Mouse (Mus musculus): Measurements from ENCODE around the gene Rbm45.

The Rbm45 gene

DNA sequence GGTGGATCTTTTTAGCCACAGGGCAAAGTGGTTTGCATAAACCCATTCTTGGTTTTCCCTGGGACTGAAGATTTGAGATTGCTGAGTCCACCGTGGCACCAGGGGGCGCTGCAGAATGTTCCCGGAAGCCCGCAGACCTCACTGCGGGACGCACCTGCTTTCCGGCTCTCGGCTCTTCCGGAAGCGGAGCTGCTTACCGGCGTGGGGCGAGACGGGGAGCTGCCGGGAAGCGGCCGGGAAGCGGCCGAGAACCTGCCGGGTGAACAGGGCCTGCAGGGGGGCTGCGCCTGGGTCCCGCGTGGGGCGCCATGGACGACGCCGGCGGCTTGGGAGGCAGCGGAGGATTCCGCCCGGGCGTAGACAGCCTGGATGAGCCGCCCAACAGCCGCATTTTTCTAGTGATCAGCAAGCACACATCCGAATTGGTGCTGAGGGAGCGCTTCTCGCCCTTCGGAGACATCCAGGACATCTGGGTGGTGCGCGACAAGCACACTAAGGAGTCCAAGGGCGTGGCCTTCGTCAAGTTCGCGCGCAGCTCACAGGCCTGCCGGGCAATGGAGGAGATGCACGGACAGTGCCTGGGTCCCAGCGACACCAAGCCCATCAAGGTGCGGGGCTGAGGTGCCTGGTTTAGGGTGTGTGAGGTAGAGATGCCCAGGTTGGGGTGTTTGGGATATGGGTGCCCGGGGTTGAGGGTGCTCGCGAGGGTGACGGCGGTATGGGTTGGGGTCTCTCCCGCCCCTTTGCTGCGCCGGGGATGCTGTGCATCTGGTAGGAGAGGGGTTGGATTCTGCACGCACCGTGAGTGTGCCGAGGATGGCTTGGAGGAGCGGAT lies at the start of gene Rbm45:
TSS of gene Rbm45 (plus strand) at position 164 of the 835 bp plus-strand sequence.
- in situ Hi-C loops (cut with MboI, MseI), result loop anchor here (5.0 to 10.0 kb wide), 4 partner anchors 302 to 1555 kb away; partner anchors contain the start of gene Fkbp7 (in 1 of the 2)

DNA sequence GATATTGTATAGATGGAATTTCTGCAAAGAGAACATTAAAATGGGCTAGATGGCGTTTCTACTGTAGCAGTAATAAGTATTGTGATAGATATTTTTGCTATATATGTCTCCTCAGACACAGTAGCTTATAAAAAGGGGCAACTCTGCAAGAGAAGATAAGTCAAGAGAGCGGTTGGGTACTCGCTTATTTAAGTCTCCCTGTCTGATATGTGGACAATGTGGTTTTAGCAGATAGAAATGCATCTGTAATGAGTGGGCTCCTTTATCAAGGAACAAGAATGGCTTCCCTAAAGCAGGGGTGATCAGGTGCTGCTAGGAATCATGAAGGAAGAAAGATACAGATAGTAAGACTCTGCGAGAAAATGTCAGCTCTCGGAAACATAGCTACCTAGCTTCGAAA lies 49.4 kb upstream of the Rbm45 start:
- in situ Hi-C loops (cut with MboI, MseI), result no loop called here

DNA sequence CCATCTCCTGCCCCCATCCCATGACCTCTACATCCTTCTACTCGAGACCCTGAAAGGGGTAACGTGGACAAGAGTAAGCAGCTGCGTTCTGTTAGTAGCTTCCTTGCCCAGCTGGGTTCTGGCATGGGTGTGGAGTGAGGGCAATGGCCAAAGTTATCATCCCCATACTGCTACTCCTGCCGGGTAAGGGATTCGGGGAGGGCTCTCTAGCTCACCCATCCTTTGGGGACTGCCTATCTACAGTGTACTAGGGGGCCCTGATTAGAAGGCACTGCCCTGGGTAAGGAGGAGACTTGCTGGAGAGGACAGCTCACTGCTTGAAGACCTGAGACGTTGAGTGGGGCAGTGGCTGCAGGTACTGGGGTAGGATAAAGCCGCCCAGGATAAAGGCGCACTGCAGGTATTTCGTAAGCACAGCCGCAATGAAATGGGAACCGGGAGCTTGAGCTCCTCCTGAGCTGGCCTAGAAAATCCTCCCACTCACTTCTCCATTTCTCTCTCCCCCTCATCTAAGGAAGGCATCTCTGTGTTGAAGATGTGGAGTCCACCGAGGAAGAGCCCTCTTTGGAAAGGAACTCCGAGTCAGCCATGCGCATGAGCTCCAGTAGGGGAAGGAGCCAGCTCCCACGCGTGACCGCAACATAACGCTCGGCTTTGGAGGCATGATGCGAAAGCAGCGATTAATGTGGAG lies 46.5 kb upstream of the Rbm45 start:
- in situ Hi-C loops (cut with MboI, MseI), result no loop called here

DNA sequence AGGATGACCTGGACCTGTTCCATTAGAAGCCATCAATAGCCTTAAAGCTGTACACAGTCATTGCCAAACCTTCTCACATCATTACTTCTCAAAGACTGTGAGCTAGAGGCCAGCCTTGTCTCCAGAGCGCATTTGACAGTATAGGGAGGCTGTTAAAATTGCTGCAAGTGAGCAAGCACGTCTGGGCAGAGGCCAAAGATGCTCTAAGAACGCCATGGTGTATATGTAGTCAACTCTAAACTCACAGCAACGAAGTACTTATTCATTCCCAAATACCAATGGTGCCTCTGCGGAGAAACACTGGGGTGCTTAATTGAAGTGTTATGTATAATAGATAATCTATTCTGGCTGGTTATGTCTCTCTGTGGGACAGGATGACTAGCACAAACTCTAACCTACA lies 45.3 kb upstream of the Rbm45 start:
- in situ Hi-C loops (cut with MboI, MseI), result no loop called here

DNA sequence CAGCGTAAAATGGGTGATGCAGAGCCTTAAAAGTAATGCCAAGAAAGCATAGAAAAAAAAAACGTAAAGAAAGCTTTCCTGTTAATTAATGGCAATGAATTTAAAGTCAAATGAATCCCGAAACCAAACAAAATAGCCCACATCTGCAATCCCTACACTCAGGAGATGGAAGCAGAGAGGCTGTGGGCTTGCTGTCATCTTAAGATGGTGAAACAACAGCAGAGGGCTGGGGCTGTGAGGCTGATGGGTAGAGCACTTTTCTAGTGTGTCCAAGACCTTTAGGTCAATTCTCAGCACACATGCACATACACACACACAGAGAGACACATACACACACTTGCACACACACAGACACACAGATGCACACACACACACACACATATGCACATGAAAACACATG lies 43.6 kb upstream of the Rbm45 start:
- in situ Hi-C loops (cut with MboI, MseI), result no loop called here

DNA sequence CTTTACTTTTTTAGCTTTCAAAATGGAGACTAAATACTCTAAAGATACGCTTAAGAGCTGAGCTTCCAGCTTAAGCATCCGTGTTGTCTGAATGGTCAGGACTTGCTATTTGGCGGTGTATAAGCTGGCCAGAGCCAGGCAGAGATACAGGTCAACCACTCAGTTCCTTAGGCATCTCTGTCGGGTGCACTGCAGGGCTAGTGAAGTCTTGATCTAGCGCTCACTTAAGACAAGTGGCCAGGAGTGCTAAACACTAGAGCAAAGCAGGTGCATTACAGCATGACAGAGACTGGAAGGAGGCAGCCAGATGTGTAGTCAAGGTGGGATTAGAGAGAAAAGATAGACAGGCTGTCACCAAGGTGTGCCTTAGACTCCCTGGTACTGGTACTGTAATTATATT lies 39.7 kb upstream of the Rbm45 start:
- in situ Hi-C loops (cut with MboI, MseI), result loop anchor here in 1 of 2 experiments (10.0 kb wide), 1 partner anchor 55 kb away; no protein-coding TSS in a partner anchor

DNA sequence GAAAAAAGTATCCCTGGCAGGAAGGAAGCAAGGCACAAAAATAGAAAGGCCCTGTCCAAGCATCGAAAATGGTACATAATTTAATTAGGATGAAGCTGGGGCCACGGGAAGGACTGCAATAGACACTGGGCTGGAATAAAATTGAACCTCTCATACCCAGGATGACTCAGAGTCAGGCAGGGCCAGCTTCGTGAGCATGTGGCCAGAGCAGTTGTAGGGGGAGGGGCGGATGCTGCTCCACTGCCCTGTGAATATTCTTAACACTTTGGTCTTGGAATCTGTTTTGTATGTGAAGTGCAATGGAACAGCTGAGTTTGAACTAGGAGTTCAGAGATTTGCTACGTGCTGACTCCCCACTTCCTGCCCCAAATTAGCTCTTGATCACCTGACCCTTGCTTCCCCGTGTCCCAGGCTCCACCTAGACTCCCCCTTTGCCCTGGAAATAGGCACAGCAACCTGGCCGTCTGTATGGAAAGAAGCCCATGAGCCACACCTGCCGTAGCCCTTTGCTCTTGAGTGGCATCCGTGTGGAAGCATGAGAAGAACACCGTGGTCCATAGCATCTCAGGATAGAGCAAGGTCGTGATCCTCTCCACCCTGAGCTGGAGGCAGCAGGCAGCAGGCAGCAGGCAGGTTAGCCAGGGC lies 37.5 kb upstream of the Rbm45 start:
- in situ Hi-C loops (cut with MboI, MseI), result loop anchor here in 1 of 2 experiments (10.0 kb wide), 1 partner anchor 57 kb away; no protein-coding TSS in a partner anchor

DNA sequence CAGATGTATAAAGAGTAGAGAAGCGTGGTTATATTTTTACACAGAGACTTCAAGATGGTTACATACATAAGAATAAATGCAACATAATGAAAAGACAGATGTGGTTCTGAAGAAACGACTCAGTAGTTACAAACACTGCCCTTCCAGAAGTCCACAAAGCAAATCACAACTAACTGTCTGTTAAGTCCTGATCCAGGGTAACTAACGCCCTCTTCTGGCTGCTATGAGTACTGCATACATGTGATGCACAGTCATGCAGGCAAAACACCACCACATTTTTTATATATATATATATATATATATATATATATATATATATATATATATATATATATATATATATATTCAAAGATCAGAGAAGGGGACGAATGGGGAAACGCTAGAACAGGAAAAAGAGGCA lies 35.2 kb upstream of the Rbm45 start:
- in situ Hi-C loops (cut with MboI, MseI), result loop anchor here in 1 of 2 experiments (10.0 kb wide), 1 partner anchor 60 kb away; no protein-coding TSS in a partner anchor

DNA sequence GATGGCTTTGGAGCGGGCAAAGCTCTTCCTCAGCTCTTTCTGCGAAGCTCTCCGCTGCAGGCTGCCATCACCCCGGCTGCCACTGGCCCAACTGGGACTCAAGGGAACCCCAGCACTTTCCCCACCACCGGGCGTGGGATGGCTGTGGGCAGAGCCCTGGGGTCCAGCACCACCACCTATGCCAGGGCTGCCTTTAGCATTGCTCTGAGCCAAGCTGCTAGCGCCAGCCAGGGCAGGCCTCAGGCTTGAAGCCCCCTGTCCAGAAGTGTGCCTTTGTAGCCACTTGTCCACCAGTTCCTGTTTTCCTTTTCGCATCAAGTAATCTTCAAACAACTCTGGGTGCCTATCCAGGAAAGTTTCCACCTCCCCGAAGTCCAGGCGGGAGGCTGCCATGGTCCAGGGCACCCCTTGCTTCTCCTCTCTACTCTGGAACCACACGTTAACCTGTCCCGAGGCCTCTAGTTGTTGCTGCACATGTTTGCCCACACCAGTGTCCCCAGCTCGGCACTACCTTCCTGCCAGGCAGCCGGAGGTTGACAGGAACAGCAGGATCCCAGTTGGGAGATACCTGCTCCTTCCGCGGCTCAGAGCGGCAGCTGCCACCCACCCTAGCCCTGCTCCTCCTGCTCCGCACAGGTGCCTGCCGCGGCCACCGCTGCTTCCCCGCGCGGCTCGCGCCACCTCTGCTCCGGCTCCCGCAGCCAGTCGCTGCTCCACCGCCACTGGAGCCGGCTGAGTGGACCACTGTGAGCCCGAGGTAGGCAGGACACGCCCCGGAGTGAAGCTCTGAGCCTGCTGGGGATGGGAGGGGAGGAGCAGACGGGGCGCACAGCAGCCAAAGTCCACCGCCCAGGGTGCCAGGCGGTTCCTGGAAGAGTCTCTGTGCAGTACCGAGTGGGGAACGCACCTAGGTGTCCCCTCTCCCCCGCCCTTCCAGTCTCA lies 31.3 kb upstream of the Rbm45 start, which contains the start of gene Pde11a:
TSS of gene Pde11a (minus strand) at position 560 of the 942 bp plus-strand sequence.
- in situ Hi-C loops (cut with MboI, MseI), result loop anchor here (5.0 to 10.0 kb wide), 2 partner anchors 64 to 211 kb away; no protein-coding TSS in a partner anchor

DNA sequence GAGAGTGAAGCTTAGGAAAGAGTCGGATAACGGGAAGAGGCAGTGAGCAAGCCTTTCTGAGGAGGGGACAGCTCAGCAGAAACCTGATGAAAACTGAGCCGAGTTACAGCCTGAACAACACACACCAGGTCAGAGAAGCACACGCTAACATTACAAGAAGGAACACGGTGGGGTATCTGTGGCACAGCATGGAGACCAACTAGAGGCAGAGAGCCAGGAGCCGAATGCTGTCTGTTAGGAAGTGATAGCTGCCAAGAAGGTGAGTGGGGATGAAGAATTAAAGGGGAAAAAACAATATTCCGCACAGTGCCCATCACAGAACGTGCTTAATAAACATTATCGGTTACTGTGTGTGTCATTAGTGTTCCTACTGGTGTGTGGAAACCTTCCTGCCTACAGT lies 27.6 kb upstream of the Rbm45 start:
- in situ Hi-C loops (cut with MboI, MseI), result no loop called here

DNA sequence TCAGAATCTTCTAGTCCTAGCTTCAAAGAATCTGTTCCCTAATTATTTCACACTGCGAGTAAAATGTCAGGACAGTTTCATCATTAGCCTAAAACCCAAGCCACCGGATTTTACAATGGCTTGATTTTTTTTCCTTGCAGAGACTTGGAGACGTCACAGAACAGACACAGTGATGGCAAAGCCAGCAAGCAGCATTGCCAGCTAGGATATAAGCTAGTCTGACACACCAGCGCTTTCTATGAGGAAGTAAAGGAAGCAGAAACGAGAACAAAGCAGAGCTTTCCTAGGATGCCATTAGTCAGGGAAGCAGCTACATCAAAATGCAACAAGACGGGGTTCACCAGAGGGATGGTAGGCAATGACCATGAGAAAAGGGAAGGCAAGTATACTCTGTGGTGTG lies 21.9 kb upstream of the Rbm45 start:
- in situ Hi-C loops (cut with MboI, MseI), result no loop called here

DNA sequence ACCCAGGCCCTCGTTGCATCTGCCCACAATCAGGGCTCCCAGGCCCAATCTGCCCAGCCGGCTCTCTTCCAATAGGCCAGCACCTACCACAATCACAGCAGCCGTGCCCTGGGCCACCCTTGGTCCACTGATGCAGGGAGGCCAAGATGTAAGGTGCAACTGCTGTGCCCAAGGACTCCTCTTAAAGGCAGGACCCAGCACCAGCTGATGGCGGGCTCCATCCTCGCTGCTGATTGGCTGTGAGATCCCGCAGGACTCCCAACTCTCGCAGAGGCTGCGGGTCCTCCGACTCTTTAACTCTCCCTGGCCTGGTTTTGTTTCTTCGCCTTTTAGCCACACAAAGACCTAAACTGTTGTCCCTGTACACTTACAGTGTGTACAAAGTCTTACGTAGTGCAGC lies 9.6 kb upstream of the Rbm45 start, which contains the start of gene Cyct:
TSS of gene Cyct (minus strand) at position 225 of the 400 bp plus-strand sequence.
- in situ Hi-C loops (cut with MboI, MseI), result loop anchor here in 1 of 2 experiments (10.0 kb wide), 1 partner anchor 765 kb away; no protein-coding TSS in a partner anchor

DNA sequence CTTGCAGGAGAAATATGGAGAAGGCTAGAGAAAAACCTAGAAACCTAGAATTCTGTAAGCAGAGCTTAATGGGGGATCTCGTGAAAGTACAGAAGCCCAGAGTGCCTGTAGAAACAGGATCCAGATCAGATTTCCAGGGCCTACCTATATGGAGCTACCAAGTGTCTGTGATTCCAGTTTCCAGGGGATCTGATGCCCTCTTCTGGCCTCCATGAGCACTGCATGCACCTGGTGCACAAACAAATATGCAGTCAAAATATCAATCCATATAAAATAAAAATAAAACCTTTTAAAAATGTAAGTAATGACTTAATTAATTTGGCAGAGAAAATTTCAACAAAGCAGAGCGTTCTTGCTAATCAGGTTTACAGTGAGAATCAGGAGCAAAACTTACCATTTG lies 7.7 kb upstream of the Rbm45 start:
- in situ Hi-C loops (cut with MboI, MseI), result loop anchor here in 1 of 2 experiments (10.0 kb wide), 1 partner anchor 767 kb away; no protein-coding TSS in a partner anchor

DNA sequence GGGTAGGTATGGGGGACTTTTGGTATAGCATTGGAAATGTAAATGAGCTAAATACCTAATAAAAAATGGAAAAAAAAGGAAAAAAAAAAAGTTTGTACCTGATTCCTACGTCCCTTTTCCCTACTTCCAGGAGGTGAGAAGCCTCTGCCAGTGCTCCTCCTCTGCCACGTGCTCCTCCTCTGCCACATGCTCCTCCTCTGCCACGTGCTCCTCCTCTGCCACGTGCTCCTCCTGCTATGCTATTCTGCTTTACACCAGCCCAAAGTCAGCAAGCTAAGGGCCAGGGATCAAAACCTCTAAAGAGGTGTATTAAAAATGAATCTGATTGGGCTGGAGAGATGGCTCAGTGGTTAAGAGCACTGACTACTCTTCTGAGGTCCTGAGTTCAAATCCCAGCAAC lies 4.0 kb upstream of the Rbm45 start:
- in situ Hi-C loops (cut with MboI, MseI), result loop anchor here (5.0 to 10.0 kb wide), 2 partner anchors 306 to 771 kb away; partner anchors contain the start of gene Fkbp7 (in 1 of the 2)

DNA sequence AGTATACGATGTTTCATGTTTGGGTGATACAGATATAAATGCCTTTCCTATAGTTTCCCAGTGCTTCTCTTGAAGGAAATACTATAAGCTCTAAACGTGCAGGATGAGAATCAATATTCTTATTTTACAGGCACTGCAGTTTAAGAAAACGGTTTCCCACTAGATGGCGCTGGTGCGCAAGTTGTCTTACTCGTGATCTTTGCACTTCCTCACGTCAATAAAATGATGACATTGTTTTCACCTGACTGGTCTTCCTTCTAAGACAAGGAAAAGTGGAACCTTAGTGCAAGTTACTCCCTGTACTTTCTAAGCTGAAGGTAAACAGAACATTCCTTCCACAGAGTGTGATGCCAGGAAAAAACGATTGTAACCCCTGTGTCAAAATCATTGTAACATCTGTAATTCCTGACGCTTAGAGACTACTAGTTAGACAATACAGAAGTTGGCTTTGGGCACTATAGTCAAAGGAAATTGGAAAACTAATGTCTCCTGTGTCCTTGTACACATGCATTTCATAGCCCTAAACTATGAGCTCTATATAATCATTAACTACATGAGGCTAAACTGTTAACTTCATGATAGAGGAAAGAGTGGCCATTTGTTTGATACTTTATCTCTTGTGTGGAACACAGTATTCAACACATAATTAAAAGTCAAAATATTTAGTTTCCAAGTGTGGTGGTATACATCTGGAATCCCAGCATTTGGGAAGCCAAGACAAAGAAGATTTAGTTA lies 2.4 kb upstream of the Rbm45 start:
- in situ Hi-C loops (cut with MboI, MseI), result loop anchor here (5.0 to 10.0 kb wide), 2 partner anchors 305 to 773 kb away; partner anchors contain the start of gene Fkbp7 (in 1 of the 2)

DNA sequence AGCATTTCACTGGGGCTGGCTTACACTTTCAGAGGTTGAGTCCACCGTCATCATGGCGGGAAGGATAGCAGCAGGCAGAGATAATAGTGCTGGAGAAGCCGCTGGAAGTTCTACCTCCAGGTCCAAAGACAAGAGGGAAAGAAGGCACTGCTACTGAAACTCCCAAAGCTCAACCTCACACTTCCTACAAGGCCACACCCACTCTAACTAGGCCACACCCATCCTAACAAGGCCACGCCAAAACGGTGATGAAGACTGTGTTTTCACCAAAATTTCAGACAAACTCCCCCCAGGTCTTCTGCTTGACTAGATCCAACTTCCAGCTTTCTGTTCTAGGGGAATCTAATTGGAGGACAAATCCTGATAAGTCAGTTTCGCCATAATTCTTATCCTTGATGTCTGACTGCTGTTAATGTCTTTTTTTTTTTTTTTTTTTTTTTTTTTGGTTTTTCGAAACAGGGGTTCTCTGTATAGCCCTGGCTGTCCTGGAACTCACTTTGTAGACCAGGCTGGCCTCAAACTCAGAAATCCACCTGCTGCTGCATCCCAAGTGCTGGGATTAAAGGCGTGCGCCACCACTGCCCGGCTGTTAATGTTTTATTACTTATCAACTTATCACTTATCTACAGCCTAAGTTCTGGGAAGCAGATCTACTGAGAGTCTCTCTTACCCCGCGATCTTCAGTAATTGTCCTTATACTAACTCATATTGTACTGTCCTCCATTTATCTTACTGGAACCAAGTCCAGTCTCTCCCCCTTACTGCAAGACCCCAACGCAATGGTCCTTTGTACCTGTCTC lies 723 bp upstream of the Rbm45 start:
- in situ Hi-C loops (cut with MboI, MseI), result loop anchor here (5.0 to 10.0 kb wide), 2 partner anchors 303 to 774 kb away; partner anchors contain the start of gene Fkbp7 (in 1 of the 2)

DNA sequence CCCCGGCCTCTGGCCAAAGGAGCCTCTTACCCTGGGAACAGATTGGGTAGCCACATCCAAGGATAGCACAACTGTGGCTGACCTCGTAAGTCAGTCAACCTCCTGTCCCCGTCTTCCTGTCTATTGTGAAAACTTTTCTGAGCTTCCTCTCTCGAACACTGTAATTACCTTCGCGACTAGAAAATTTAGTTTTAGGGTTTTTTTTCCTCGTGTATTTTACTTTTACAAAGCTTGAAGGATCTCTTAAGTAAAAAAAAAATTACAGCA lies 805 bp downstream of the Rbm45 start:
- in situ Hi-C loops (cut with MboI, MseI), result loop anchor here (10.0 kb wide), 2 partner anchors 324 to 1554 kb away; no protein-coding TSS in a partner anchor

DNA sequence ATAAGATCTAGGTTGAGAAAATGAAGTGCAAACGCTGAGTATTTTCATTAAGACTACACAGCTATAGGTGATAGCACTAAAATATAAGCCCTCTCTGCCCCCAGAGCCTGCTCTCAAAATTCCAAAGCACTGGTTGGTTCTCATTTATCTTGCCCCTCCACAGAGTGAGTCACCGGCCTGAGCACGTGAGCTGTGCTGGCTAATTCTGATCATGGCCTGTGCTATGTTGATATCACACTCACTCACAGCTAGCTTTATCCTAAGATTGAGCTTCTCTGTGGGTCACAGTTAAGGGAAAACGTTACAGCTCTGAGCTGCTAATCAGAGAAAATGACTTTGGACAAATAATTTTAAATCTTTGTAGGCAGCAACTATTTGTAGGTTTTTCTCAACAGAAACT lies 2.5 kb downstream of the Rbm45 start:
- in situ Hi-C loops (cut with MboI, MseI), result loop anchor here (10.0 kb wide), 2 partner anchors 323 to 1553 kb away; no protein-coding TSS in a partner anchor
